Mouse (Mus musculus): Measurements from ENCODE around the gene Plch1. TPM values are rescaled to one million over a fixed set of nuclear protein-coding genes. Genes with fewer than 3 reads are reported as not detected.

Plch1 gene
- 0.83 and 1.2 TPM in 2 replicates for polyA plus RNA-seq (2012; rRNA removed)

GRCm38 (mm10) chr3:63899309-63899695, at the start of gene Plch1:
Gene Plch1 (minus strand): TSS chr3:63899472.
- Histone ChIP-seq H3K4me1 (ENCODE audit: control insufficient read depth, insufficient read depth, low read length) (no peaks in the 10 kb centered on the region; the same call in 1 of the 2 replicates), H3K4me3 (replicated peaks; ENCODE audit: extremely low read depth, low read depth, low read length) (peak within 1 kb of the TSS; percentile 48)
- WGBS, result under 1% methylated on average over 12 of the region's 12 CpGs
- DNase-seq, result peak; percentile 18
- TF ChIP-seq CTCF (IDR thresholded peaks at IDR 0.05; ENCODE audit: insufficient read depth, low read length) (no peak), POLR2A (IDR thresholded peaks at IDR 0.05; ENCODE audit: borderline replicate concordance, extremely low read depth, low read depth, low read length) (no peak)

DNA sequence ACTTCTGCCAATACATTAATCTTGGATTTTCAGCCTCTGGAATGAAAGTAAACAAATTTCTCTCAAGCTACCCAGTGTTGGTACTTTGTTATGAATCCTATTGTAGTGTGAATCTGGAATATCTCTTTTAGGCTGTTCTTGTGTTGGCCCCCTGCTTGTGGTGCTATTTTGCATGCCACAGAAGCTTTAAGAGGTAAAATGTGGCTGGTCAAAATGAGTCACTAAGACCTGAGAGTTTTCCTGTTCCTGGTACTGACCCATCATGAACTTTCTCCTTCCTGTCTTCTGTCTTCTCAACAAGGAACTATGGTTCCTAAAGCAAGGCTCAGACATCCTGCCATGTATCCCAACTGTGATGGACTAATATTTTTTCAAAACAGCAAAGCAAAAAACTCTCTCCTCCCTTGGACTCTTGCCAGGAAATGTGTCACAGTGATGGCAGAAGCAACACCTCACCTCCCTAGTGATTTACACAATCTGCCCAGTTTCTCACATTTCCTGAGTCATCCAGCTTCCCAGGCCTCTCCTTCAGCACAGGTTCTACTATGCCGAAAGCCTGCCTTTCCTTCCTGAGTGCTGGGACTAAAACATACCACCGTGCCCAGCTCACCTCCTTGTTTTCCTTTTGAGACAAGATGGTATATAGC, 42.1 kb upstream of the Plch1 start:
- H3K4me1 ChIP-seq (ENCODE audit: control insufficient read depth, insufficient read depth, low read length), result no peaks in the 10 kb centered on the region
- 71% methylated on average over 2 of the region's 2 CpGs for WGBS
- TF ChIP-seq POLR2A (IDR thresholded peaks at IDR 0.05; ENCODE audit: borderline replicate concordance, extremely low read depth, low read depth, low read length), result no peak
- no peak for TF ChIP-seq CTCF (IDR thresholded peaks at IDR 0.05; ENCODE audit: insufficient read depth, low read length)
- DNase-seq, result no peak
- H3K4me3 ChIP-seq (replicated peaks; ENCODE audit: extremely low read depth, low read depth, low read length), result no peak overlapping the region

DNA sequence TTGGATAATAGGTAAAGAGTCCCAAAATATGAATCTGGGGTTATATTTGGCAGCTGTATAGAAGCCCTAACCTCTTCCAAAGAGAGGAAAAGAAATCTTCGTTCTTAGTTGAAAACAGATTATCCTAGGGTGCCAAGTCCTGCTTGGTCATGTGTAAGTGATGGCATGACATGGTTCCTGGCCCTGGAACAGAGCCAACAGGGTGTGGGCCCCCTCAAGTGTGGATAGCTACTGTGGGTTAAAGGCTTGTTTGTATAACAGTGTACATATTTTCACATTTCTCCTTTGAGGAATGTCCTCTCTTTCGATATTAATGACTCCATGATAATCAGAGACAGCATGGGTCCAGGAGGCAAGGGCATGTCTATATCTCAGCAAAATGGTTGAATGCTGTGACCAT, 39.7 kb upstream of the Plch1 start:
- WGBS, result 75% methylated on average over 2 of the region's 2 CpGs
- Histone ChIP-seq H3K4me3 (replicated peaks; ENCODE audit: extremely low read depth, low read depth, low read length) (no peak overlapping the region), H3K4me1 (ENCODE audit: control insufficient read depth, insufficient read depth, low read length) (no peaks in the 10 kb centered on the region)
- DNase-seq, result no peak
- TF ChIP-seq CTCF (IDR thresholded peaks at IDR 0.05; ENCODE audit: insufficient read depth, low read length), result no peak
- TF ChIP-seq POLR2A (IDR thresholded peaks at IDR 0.05; ENCODE audit: borderline replicate concordance, extremely low read depth, low read depth, low read length), result no peak

DNA sequence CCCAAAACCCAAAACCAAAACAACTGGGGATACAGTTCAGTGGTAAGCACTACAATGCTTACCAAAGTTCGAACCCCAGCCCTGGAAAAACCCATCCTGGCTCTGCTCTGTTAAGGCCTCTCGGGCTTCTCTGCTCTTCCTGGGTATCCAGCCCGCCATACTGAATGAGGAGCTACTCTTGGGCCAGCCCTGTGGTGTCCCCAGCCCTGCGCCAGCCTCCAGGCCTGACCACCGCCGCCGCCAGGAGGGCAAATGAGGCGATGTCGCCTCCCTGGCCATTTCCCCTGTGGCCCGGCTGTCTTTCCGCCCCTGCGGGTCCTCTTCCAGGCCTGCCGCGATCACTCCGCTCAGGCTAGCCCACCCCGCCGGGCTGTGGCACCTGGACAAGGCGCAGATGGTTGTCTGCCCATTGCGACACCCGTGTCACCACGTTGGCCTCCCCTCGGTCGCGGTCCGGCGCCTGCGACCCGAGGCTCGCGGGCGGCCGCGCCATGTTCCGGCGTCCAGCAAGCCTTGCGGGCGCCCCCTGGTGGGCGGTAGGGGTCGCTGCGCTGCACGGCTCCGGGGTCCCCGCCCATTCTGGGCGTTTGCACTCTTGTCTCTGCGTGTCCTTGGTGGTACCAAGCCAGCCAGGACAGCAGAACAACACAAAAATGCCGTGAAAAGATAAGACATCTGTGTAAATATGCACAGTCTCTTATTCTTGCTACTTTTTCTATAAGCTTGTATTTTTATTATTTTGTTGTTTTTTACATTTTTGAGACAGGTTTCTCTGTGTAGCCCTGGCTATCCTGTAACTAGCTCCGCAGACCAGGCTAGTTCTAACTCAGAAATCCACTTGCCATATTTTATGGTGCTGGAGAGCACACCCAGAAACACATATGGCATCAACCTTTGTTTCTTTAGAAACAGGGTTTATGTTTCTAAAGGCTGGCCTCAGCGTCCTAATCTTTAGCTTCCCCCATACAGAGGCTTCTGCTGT, 29.9 kb upstream of the Plch1 start, which contains the start of gene E130311K13Rik:
Gene E130311K13Rik, minus strand, starts transcription at position 595 of the 982 bp plus-strand sequence.
- TF ChIP-seq CTCF (IDR thresholded peaks at IDR 0.05; ENCODE audit: insufficient read depth, low read length) (peak; percentile 43; the same call in 1 of the 2 replicates), POLR2A (IDR thresholded peaks at IDR 0.05; ENCODE audit: borderline replicate concordance, extremely low read depth, low read depth, low read length) (peak; percentile 52; the same call in 1 of the 2 replicates)
- DNase-seq, result peak; percentile 91
- peak within 1 kb of the TSS; percentile 71 for H3K4me3 ChIP-seq (replicated peaks; ENCODE audit: extremely low read depth, low read depth, low read length)
- H3K4me1 ChIP-seq (ENCODE audit: control insufficient read depth, insufficient read depth, low read length), result no peaks in the 10 kb centered on the region
- WGBS, result 5% methylated on average over 48 of the region's 48 CpGs

- Histone ChIP-seq H3K4me3 (replicated peaks; ENCODE audit: extremely low read depth, low read depth, low read length) (no peak overlapping the region), H3K4me1 (ENCODE audit: control insufficient read depth, insufficient read depth, low read length) (no peaks in the 10 kb centered on the region)
- 71% methylated on average over 3 of the region's 3 CpGs for WGBS
- no peak for TF ChIP-seq POLR2A (IDR thresholded peaks at IDR 0.05; ENCODE audit: borderline replicate concordance, extremely low read depth, low read depth, low read length)
- peak; percentile 33; the same call in 1 of the 2 replicates for TF ChIP-seq CTCF (IDR thresholded peaks at IDR 0.05; ENCODE audit: insufficient read depth, low read length)
- peak; percentile 14 for DNase-seq
These were observed 20.4 kb upstream of the Plch1 start for GRCm38 (mm10) chr3:63919634-63920033.

DNA sequence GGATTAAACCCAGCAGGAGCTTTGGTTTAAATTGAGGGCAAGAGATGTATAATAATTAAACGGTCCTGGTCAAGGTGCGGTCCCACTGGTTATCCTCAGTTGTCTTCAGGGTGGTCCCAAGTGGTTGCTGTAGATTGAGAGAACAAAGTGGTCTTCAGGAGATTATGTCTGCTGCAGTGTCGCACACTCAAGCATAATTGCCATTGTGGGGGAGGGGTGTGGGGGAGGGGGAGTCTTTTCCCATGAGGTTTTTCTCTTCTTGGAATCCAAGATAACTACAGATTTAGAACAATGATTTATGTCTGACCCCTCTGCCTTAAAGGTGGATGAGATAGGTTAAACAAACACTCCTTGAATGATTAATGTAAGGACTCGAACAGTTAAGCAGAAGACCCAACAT, 11.0 kb upstream of the Plch1 start:
- 52% methylated on average over 4 of the region's 4 CpGs for WGBS
- TF ChIP-seq POLR2A (IDR thresholded peaks at IDR 0.05; ENCODE audit: borderline replicate concordance, extremely low read depth, low read depth, low read length) (no peak), CTCF (IDR thresholded peaks at IDR 0.05; ENCODE audit: insufficient read depth, low read length) (no peak)
- H3K4me3 ChIP-seq (replicated peaks; ENCODE audit: extremely low read depth, low read depth, low read length), result no peak overlapping the region
- H3K4me1 ChIP-seq (ENCODE audit: control insufficient read depth, insufficient read depth, low read length), result no peaks in the 10 kb centered on the region
- DNase-seq, result no peak

GRCm38 (mm10) chr3:63905241-63905640, 6.0 kb upstream of the Plch1 start:
- no peak for DNase-seq
- no peak for TF ChIP-seq POLR2A (IDR thresholded peaks at IDR 0.05; ENCODE audit: borderline replicate concordance, extremely low read depth, low read depth, low read length)
- no peak for TF ChIP-seq CTCF (IDR thresholded peaks at IDR 0.05; ENCODE audit: insufficient read depth, low read length)
- 2% methylated on average over 18 of the region's 18 CpGs for WGBS
- Histone ChIP-seq H3K4me3 (replicated peaks; ENCODE audit: extremely low read depth, low read depth, low read length) (no peak overlapping the region), H3K4me1 (ENCODE audit: control insufficient read depth, insufficient read depth, low read length) (no peaks in the 10 kb centered on the region)

DNA sequence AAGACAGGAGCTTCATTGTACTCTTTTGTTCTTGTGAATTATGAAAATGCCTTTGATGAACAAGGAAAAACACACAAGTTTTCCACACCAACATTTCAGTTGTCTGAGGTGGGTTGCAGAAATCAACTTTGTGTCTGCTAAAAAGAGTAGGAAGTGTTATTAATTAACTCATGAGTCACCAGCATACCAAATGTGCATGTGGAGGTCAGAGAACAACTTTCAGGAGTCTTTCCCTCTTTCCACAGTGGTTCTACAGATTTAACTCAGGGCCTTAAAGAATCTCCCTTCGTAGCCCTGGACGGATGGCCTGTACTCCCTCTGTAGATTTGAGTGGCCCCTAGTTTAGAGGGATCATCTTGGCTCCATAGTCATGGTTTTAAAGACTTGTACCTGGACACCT, 4.9 kb upstream of the Plch1 start:
- Histone ChIP-seq H3K4me3 (replicated peaks; ENCODE audit: extremely low read depth, low read depth, low read length) (no peak overlapping the region), H3K4me1 (ENCODE audit: control insufficient read depth, insufficient read depth, low read length) (no peaks in the 10 kb centered on the region)
- TF ChIP-seq CTCF (IDR thresholded peaks at IDR 0.05; ENCODE audit: insufficient read depth, low read length) (no peak), POLR2A (IDR thresholded peaks at IDR 0.05; ENCODE audit: borderline replicate concordance, extremely low read depth, low read depth, low read length) (no peak)
- no peak for DNase-seq
- 90% methylated on average over 2 of the region's 2 CpGs for WGBS

DNA sequence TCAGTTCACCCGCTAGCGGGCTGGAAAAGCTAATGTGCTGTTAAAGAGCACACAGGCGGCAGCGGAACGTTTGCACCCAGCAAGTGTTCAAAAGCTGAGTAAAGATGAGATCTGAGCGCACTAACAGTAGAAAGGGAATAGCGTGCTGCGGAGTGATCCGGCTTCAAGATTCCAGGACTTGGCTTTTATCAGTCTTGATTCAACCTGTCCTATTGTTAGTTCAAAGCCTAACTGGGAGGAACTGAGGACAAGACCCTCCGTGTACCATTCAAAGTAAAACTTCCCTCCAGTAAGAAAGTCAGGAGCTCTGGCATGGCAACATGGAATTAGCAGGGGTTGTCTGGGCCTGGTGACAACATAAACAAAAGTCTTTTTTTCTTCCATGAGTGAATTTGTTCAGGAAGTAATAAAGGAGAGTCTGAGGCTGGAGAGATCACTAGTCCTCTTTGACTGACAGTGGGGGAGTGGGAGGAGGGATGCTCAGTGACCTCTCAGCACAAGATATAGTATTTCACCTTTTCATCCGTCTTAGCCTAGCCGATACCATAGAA, 824 bp upstream of the Plch1 start:
- TF ChIP-seq CTCF (IDR thresholded peaks at IDR 0.05; ENCODE audit: insufficient read depth, low read length) (no peak), POLR2A (IDR thresholded peaks at IDR 0.05; ENCODE audit: borderline replicate concordance, extremely low read depth, low read depth, low read length) (no peak)
- no peak for DNase-seq
- H3K4me1 ChIP-seq (ENCODE audit: control insufficient read depth, insufficient read depth, low read length), result no peaks in the 10 kb centered on the region; the same call in 1 of the 2 replicates
- H3K4me3 ChIP-seq (replicated peaks; ENCODE audit: extremely low read depth, low read depth, low read length), result no peak overlapping the region
- 9% methylated on average over 12 of the region's 12 CpGs for WGBS

All from lung, adult 2 months (tissue).